Mouse (Mus musculus) ES-E14 (cell line): ENCODE measurements around the gene Cyp4a12a.
"Not testable (repeated sequence)": the region's sequence is repeated elsewhere in the genome, so short reads cannot be mapped to it uniquely, and the experiment has no call there.

Source experiments
- HCFC1 ChIP-seq: IDR thresholded peaks from 2 replicates; pipeline ENCODE4 v1.6.1; 2012; ENCODE audit warnings: low read length, inconsistent platforms, borderline replicate concordance; ENCODE audit not compliant: insufficient read depth
- ZC3H11A ChIP-seq: IDR thresholded peaks from 2 replicates; pipeline ENCODE4 v1.6.1; 2012; ENCODE audit warnings: low read depth, mild to moderate bottlenecking, inconsistent platforms, low read length, borderline replicate concordance

DNA sequence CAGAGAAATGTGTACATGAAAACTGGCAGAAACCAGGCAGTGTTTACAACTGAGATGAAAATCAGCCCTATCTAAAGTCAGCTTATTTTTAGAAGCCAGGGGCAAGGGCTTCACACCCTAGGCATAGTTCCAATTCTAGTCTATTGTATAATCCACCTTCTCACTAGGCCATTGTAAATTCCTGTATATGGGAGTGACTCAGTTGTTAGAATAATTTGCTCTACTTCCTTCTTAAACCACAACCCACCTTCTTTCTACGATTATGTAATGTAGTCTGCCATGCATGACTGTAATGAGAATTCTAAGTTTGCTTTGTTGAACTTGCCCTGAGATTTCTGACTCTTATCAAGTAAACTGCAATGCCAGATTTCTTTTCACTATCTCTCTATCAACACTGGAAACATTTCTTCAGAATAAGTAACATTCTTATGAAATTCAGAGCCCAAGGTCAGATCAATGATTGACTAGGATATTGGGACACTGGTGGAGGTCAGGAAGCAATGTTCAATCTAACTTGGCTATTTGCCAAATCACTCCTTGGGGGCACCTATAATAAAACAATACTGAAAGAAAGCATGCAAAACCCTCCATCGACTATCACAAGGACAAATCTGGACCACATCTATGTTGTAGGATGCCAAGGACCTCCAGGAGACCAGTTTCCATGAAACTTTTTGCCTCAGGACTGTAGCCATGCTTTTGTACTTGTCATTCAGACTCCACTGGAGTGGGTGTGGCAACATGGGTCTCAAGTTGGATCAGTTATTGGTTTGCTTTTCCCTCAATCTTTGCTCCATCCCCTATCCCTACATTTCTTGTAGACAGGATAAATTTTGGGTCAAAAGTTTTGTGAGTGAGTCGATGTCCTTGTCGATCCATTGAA is 33.9 kb upstream of the Cyp4a12a start:
- TF ChIP-seq ZC3H11A, HCFC1: not testable (repeated sequence)
